Mouse (Mus musculus) thymus, postnatal 0 days (tissue): ENCODE data around the gene Lancl3. TPM values are rescaled to one million over a fixed set of nuclear protein-coding genes. Genes with fewer than 3 reads are reported as not detected.

Experiments
- DNase-seq: peaks from one replicate; pipeline ENCODE4 v3.0.0-alpha.2; 2015; ENCODE audit warnings: low spot score
- polyA plus RNA-seq: library from polyadenylated mRNA; unstranded; fragments of >200 nt; fragmentation: Nextera tagmentation; extraction: Ambion mirVana; gene quantifications from 2 replicates; pipeline ENCODE4 v1.2.1, GENCODE M21; 2015

The Lancl3 gene
- polyA plus RNA-seq: 0.37 and 0.88 TPM in 2 replicates

DNA sequence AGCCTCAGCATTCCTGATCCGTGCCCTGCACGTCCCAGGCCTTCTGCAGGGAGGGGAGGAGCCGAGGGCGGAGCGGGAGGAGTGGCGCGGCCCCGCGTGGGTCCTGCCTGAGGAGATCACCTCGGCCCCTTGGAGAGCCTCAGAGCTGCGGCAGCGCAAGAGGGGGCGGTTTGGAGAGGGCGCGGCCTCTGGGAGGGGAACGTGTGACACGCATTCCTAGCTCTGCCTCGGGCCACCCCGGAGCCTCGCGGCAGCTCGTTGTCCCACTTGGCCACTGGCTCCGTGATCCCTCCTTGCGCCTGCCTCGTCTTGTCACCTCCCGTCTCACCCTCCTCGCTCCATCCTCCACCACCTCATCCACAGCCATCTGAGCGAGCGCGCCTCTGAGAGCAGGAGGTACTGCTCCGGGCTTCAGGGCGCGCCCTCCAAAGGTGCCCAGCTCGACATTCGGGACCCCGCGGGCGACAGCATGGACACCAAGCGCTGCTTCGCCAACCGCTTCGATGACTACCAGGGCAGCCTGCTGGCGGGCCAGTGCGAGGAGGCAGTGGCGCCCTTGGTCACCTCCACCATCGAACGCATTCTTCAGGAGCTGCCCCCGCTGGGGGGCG is at the start of gene Lancl3:
Lancl3 (plus strand) TSS at position 142 of the 611 bp plus-strand sequence.
- DNase-seq: no peak

DNA sequence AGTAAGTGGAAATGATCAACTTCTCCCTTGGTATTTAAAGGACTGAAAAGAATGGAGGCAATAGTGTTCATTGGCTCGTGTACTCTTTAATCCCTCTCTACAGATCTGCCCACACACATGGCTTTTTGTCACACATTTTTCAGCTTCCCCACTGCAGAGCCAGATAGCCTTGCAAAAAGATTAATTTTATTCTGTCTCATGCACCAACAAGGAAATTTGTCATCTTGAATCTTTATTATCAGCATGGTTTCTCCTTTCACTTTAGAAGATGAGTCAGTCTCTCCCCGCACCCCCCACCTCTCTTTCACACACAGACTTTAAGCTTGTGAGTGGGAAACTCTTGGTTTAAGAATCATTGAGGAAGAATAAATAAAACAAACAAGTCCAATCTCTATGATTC is 20.7 kb upstream of the Lancl3 start:
- DNase-seq: no peak

DNA sequence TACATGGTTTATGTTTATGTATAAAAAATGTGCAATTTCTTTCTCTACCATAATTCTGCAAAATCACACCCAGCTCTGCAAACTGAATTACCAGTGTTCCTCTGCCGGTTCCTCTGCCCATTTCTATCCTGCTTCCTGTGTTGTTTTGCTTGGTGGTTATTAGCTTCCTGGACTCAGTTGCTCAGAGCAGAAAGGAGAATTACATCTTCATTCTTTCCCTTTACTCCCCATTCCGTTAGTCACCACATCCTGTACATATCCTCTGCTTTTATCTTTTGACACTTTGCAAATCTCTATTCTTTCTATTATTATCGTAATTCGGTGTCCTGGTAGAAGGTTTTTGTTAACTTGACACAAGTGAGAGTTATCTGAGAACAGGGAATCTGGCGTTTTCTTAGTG is 18.1 kb upstream of the Lancl3 start:
- no peak for DNase-seq

DNA sequence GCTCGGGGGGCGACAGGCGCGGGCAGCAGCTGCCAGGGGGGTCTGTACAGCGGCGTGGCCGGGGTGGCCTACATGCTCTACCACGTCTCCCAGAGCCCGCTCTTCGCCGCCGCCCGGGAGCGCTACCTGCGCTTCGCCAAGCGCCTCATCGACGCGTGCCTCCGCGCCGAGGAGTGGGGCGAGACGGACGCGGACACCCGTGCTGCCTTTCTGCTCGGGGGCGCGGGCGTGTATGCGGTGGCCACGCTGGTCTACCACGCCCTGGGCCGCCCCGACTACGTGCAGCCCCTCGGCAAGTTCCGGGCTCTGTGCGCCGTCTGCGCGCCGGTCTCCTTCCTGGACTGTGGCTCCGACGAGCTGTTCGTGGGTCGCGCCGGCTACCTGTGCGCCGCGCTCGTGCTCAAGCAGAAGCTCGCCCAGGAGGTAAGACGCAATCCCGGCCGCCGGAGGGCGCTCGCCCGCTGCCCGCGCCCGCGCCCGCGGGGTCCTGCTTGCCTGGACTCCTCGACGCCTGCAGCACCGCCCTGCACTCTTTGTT is 747 bp downstream of the Lancl3 start:
- no peak for DNase-seq

DNA sequence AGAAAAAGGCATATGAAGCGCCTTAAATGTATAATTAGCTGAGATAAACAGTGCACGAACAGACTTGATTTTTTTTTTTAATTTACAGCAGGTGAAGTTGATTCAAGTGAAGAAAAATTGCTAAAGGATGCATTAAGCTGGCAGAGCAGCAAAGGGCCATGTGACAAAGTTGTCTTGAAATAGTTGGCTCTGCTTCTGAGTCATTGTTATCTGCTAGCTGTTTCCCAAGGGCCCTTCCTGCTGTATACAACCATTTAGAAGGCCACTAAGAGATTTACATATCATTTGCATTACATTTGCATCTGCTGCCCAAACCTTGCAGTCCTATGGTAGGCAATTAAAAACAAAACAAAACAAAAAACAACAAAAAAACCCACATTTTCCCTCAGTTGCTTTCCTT is 2.3 kb downstream of the Lancl3 start:
- DNase-seq: no peak

DNA sequence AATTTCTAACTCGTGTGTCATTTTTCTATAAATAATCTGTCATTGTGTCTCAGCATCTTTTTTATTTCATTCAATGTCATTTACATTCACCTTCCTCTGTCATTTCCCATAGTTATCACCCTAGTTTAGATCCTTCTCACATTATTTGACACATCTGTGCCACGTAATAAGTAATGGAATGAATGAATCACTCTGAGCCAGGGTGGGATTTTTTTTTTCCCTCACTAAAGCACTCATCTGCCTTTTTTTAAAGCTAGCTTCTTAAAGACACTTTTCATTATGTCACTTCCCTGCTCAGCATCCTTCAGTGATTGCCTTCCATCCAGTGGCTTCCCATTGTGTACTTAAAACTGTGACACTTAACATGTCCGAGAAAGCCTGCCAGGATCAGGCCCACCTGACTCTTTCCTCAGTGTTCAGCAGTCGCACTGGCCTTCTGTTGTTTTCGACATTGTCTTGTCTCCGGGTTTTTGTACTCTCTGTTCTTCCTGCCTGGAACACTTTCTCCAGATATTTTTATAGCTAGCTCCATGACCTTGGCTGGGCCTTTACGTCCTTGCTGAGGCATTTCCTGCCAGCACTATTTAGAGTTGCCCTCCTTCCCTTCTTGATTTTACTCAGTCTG is 3.2 kb downstream of the Lancl3 start:
- no peak for DNase-seq

DNA sequence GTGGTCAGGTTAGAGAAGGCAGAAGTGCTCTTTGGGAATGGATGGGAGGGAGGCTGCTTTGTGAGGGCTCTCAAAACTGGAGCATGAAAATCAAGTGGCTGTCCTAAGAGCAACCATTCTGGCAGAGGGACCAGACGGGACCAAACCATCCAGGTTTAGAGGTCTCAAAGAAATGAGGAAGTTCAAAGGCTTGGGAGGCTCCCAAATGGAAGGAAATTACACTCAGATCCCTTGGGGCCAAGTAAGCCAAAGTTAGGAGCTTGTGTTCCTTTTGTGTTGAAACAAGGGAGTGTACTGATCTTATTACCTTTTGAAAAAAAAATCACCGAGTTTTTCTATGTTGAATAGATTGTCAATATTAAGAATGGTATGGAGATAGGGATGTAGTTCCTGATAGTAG is 5.4 kb downstream of the Lancl3 start:
- no peak for DNase-seq

DNA sequence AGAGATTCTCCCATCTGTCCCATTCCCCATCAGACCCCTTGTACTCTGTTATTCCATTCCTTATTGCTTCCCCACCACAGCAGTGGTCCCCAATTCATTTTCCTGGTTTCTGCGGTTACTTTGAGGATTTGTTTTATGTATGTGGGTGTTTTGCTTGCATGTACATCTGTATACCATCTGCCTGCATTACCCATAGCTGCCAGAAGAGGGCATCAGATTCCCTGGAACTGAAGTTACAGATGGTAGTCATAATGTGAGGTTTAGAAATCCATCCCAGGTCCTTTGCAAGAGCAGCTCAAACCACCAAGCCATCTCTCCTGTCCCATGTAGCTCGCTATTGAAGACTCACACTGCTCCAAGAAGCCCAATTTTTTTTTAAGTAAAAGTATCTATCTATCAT is 16.5 kb downstream of the Lancl3 start:
- DNase-seq: no peak

DNA sequence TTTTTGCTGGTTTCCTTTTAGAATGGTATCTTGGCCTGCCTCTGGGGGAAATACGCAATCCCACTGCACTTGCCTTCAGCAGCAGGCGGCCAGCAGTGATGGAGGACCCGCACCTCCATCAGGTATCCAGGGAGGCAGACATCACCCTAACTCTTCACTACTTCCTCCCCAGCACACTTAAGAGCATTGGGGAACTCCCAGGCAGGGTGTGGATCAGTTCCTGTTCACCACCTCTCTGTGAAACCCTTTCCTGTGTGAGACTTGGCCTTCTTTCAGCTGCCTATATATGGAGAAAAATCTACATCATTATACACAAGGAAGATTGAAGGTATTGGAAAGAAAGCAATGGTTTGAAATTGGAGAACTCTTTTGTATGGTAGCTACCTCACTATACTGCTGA is 19.9 kb downstream of the Lancl3 start:
- DNase-seq: no peak

DNA sequence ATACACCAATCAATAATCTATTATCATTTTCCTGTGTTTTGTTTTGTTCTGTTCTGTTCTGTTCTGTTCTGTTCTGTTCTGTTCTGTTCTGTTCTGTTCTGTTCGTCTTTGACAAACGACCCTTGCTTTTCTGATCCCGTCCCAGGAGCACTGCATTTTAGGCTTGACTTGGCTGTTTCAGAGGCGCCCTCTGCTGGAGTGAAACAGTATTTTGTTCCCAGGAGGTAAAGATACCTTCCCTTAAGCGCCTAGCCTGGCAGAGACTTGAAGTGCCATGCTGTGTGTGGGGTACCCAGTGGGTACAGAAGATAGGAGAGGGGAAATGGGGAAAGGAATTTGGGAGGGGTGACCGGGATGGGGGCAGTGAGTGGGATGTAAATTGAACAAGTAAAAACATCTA is 21.5 kb downstream of the Lancl3 start:
- DNase-seq: peak; percentile 38

DNA sequence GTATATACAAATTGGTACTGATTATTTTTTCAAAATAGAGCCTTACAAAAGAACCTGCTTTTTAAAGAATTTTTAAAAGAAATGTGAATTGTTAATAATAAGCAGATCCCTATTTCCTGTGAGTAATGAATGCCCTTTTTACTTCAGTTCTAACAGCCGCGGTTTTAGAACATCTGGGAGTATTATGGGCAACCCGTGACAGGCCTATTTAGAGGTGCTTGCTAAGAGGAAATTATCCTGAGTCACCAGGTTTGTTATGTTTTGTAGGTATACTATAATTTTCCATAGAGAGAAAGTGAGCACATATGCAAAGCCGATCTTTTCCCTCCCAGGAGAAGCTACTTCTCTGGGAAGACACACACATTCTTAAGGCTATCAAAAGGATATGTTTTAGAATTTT is 22.0 kb downstream of the Lancl3 start:
- DNase-seq: no peak

DNA sequence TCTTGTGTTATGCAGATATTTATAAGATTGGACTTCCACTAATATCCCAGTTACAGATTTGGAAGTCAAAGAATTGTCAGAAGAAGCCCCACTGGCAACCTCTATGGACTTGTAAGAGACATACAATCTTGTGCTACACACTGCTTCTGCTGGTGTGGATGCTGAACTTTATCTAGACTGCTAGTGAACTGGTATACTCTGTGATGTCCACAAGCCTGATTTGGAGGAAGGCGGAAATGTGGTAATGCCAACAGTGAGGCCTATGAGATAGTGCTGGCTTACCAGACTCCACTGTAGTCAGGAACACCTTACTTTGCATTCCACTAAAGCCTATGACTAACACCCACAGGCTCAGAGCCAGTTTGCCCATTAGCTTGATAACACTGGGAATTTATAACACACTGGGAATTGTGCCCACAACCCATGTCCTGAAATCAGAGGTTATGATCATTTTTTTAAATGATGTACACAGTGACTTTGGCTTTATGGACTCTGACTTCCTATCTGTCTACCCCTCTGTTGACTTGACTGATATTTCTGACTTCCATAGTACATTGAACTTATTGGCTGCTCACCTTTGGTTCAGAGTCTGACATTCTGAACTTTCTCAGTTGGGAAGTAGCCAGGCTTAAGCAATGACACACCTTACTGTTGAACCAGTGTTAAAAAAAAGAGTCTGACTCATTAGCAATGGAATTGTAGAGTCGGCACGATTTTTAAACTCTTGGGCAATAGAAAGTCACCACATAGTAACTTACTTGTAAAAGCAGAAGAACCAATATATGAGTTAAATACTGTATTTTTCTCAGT is 22.9 kb downstream of the Lancl3 start:
- no peak for DNase-seq

DNA sequence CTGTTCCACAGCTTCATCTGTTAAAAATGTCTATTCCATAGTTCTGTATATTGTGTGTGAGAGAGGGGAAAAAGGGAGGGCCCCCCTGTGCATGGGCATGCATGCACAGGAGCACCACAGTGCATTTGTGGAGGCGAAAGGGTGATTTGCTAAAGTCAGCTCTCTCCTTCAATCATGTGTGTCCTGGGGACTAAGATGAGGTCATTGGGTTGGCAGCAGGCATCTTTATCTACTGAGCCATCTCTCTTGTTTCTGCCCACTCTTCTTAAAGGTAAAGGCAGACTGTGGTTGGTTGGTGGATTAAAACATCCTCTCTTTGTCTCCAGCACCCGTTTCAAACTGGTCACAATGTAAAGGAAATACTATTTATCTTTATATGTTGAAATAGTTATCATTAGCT is 27.4 kb downstream of the Lancl3 start:
- DNase-seq: no peak

DNA sequence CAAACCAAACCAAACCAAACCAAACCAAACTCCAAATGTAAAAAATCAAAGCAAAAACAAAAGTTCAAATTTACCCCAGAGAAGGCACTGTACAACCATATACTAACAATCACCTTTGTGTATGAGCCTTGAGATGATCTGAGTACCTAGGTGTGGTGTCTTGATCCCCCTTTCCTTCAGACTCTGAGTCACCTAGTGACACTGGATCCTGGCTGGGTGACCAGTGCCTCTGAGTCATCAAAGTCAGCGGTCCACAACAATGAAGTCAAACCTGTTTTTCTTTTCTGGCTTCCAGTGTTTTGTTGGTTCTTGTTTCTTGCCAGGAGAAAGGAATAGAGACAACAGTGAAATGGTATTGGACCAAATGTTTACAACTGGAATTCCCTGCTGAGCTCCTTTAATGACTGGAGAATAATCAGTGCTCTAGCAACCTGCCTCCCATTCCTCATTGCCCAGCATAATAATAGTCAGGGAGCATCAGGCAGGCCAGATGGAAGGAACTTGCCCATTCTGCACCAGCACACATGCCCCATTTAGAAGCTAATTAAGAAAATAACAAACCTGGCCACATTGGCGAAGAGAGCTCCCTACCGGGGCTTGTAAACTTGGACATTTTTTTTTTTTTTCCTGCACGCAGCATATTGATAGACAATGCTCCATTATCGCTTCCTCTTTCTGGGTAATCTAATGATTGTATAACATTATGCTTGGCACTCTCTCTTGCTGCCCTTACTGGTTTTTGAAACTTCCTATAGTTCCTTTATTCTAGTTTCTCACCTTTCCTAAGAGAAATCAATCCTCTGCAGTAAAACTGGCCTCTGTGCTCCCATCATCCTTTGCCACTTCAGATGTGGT is 41.3 kb downstream of the Lancl3 start:
- no peak for DNase-seq

DNA sequence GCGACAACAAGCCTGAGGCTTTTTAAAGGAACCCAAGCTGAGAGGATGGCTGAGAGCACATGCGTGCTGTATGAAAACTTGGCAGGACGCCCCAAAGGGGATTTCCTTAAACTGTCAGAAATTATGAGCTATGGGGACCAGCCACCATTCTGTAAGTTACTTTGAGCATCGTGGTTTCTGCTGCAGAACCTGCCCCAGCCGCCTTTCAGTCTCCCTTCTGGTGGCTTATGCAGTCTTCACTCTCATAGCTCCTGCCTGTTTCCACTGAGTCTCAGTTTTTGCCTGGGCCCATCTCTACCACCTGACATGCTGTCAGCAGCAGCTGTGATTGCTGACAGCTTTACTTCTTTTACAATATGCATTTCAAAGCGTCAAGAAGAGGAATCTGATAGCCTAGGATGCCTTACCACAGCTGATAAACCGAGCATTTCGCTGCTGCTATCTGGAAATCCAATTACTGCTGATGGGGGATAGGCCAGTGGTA is 43.7 kb downstream of the Lancl3 start:
- DNase-seq: no peak

DNA sequence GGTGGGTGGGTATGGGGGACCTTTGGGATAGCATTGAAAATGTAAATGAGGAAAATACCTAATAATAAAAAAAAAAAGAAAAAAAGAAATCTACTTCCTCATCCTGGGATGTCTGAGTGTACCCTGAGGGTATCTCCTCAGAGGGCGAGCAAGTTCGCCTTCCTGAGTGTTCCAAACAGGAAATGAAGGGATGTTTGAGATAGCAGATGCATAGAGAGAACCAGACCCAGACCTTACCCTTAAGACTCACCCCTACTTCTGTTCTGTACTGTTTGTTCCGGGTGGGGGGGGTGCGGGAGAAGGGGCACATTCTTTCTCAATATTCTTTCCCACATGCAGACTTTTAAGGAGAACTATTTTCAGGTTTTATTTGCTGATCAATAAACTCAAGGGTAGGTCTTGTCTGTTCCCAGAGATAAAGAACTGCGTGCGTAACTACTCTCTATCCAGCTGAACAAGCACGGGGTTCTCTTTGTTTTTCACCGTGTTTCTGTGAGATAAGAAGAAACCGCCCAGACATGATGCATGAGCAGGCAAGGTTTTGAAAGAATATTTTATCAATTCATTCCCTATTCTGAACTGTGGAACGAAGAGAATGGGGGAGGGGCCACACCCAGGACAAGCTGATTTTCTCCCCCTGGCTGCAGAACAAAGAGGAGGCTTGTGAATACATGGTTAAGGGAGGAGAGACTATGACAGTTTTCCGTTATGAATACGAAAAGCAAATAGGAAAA is 45.1 kb downstream of the Lancl3 start:
- no peak for DNase-seq

DNA sequence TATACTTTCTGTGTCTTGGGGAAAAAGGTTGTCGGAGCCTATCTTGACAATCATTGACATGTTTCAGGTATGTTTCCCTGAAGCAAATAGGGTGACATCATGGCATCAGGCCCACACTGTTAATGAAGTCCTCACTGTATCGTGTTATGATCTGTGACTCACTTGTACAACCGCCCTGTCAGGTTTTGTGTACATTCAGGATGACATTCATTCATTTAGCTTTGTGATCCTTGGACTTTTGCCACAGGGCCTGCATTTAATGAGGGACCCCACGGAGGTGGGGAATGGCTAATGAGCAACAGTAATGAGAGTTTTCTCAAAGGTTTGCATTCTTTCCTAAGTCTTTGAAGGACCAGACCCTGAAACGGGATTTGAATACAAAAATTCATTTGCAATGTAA is 49.2 kb downstream of the Lancl3 start:
- no peak for DNase-seq

DNA sequence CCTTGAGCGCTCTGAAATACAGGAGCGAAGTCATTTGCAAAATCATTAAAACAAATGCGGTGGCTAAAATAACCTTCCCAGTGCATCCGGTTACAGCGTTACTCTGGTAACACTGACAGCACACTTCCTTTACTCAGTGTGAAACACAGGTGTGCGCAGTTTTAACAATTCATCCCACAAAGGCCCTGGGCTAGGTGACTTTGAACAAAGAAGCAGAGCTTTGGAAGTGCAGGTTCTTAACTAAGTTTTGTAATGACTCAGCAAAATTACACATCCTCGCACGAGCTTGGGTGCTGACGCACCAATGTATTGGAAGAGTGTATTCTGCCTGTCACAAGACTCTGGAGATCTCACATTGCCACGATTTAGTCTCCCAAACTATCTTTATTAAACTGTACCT is 54.3 kb downstream of the Lancl3 start:
- peak; percentile 2 for DNase-seq

DNA sequence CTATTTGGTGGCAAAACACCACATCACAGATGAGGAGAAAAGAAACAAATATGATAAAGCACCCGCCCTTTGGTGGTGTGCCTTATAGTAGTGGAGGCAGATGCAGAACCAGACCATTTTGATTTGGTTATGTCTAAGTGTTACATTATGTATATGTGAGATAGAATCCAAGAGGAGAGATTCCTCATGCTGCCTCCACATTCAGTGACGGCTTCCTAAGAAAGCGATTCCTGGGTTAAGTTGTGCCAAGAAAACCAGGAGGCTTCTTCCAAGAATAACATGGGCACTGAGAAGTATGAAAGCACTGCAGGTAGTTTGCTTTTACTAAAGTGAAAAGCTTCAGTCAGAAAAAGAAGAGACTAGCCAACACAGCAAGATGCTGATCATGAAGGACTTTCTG is 55.2 kb downstream of the Lancl3 start:
- DNase-seq: no peak

DNA sequence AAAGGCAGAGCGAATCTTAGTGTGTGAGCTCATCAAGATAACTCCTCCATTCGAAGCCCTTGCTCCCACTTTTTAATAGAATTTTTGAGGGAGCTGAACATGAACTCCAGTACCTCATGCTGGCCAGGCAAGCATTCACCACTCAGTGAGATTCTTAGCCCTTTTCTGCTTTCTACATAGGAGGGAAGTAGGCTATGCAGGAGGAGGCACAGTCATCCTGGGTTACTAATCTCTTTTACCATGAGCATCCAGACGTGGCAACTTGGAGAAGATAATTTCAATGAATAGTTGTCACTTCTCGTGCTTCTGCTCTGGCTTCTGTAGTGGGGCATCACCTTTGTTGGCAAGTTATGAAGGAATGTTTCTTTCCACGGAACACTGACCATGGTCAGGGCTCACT is 57.1 kb downstream of the Lancl3 start, which contains the start of gene Gm14862:
Gm14862 (minus strand) TSS at position 134 of the 400 bp plus-strand sequence.
- DNase-seq: no peak
